Mouse (Mus musculus) heart, postnatal 0 days (tissue): ENCODE measurements at regions not wholly inside any gene's neighbourhood (a gene's known extent, or its start where the extent isn't known, plus 50 kb on each side); places are given as distances from the start of the nearest gene placed in this dataset.

Experiments
- CTCF ChIP-seq: IDR thresholded peaks from 2 replicates; pipeline ENCODE4 v1.5.1; 2016; ENCODE audit warnings: antibody characterized with exemption, control low read depth, low read depth
- EP300 ChIP-seq: IDR thresholded peaks from 2 replicates; pipeline ENCODE4 v1.6.1; 2016; ENCODE audit warnings: antibody characterized with exemption, low read depth

- TF ChIP-seq CTCF, result no peak
- no peak for TF ChIP-seq EP300
Observed at GRCm38 (mm10) chr14:102329409-102329808, 599.7 kb downstream of the Lmo7 start.
